ENCODE assay signal across 23 mouse cellular contexts in the genomic region with DNA sequence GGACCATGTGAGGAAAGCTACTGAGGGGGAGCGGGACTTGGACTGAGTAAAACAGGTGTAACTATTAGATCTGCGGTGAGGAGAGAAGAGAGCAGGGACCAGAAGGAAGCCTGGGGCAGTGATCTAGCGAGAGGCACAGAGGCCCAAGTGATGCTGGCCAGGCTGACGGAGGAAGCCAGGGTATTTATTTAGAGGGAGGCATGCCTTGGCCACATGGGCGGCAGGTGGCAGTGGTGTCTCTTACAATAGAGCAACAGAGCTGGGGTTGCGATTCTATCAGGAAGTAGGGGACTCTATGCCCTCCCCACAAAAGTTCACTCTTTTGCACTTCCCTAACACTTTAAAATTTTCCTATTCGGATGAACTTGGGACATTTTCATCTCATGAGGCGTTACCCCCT.
DNase-seq lines count a peak whose midpoint lies in the region; ATAC-seq and TF ChIP-seq lines count a peak whose summit lies in the region.
"Had no signal": no experiment of that assay in that cellular context is flagged by ENCODE, and none has a peak within 500 bp of the region (broad histone marks: within the 10 kb centered on the region; RNA-seq: fewer than 3 reads in every experiment).

No protein-coding gene starts in this region.

- POLR2A ChIA-PET in Patski (lab: Charles Lee), result no interaction called here

- H3K9me3 ChIP-seq in forebrain, embryonic 11.5 days (ENCODE audit: control insufficient read depth, low read length), result no peaks in the 10 kb centered on the region
- no peaks in the 10 kb centered on the region for H3K9me3 ChIP-seq in forebrain, embryonic 10.5 days
- H3K9me3 ChIP-seq in kidney, embryonic 16.5 days (ENCODE audit: low read length), result no peaks in the 10 kb centered on the region
- no peaks in the 10 kb centered on the region for H3K9me3 ChIP-seq in midbrain, embryonic 14.5 days (ENCODE audit: control insufficient read depth, low read length)
- H3K9me3 ChIP-seq: forebrain, embryonic 15.5 days; heart, embryonic 12.5 days; hindbrain, embryonic 13.5 days; limb, embryonic 13.5 days; lung, embryonic 15.5 days; megakaryocyte, embryonic 14.5 days; midbrain, embryonic 12.5 days had no signal

- no peak overlapping the region for H3K4me2 ChIP-seq in forebrain, embryonic 11.5 days (ENCODE audit: low read depth, low read length, severe bottlenecking)
- H3K4me2 ChIP-seq in kidney, embryonic 16.5 days (replicated peaks; ENCODE audit: low read depth, low read length), result no peak overlapping the region
- H3K4me2 ChIP-seq in midbrain, embryonic 14.5 days (ENCODE audit: low read length), result no peak overlapping the region
- H3K4me2 ChIP-seq: forebrain, embryonic 15.5 days; heart, embryonic 12.5 days; hindbrain, embryonic 13.5 days; limb, embryonic 13.5 days; liver, embryonic 11.5 days; lung, embryonic 15.5 days; midbrain, embryonic 12.5 days had no signal

- H3K27ac ChIP-seq in forebrain, embryonic 11.5 days (ENCODE audit: low read depth, low read length), result no peak overlapping the region
- no peak overlapping the region for H3K27ac ChIP-seq in forebrain, embryonic 10.5 days
- peak overlapping the region; percentile 76 for H3K27ac ChIP-seq in kidney, embryonic 16.5 days (ENCODE audit: low read length)
- no peak overlapping the region for H3K27ac ChIP-seq in layer of hippocampus, adult 2 months
- no peak overlapping the region for H3K27ac ChIP-seq in midbrain, embryonic 14.5 days (replicated peaks; ENCODE audit: low read depth, low read length)
- H3K27ac ChIP-seq: forebrain, embryonic 15.5 days; heart, adult 2 months; hindbrain, embryonic 13.5 days; limb, embryonic 13.5 days; lung, embryonic 15.5 days; midbrain, embryonic 12.5 days had no signal

- WGBS in forebrain, embryonic 11.5 days, result 89% methylated on average over 8 of the region's 8 CpGs
- 87% methylated on average over 8 of the region's 8 CpGs for WGBS in forebrain, embryonic 10.5 days
- 76% methylated on average over 8 of the region's 8 CpGs for WGBS in kidney, embryonic 16.5 days
- WGBS in midbrain, embryonic 14.5 days, result 90% methylated on average over 8 of the region's 8 CpGs

- peak; percentile 41 for DNase-seq in forebrain, embryonic 11.5 days (ENCODE audit: low spot score)
- DNase-seq in forebrain, embryonic 10.5 days (ENCODE audit: extremely low spot score, low spot score), result no peak
- DNase-seq in kidney, adult 9 months, result no peak
- DNase-seq in layer of hippocampus, adult 2 months (ENCODE audit: low spot score in 2 of 2), result no peak
- DNase-seq in layer of hippocampus, adult 8-10 months (ENCODE audit: low spot score in 2 of 2), result no peak
- no peak for DNase-seq in Patski (ENCODE audit: low read depth, low spot score)
- no peak for DNase-seq in midbrain, embryonic 14.5 days
- DNase-seq: adrenal gland, adult 8-10 months; cerebellum, adult 2 months; cerebellum, postnatal 14 days; heart, adult 2 months; heart, postnatal 4 days; lung, postnatal 4 days had no signal

- H3K4me1 ChIP-seq in forebrain, embryonic 11.5 days (replicated peaks; ENCODE audit: control insufficient read depth, insufficient read depth, low read length), result no peaks in the 10 kb centered on the region
- no peaks in the 10 kb centered on the region for H3K4me1 ChIP-seq in forebrain, embryonic 10.5 days
- peaks cover 18% of the 10 kb centered on the region for H3K4me1 ChIP-seq in kidney, embryonic 16.5 days (ENCODE audit: insufficient read depth, low read length)
- no peaks in the 10 kb centered on the region for H3K4me1 ChIP-seq in midbrain, embryonic 14.5 days (ENCODE audit: control insufficient read depth, insufficient read depth, low read length)
- H3K4me1 ChIP-seq: forebrain, embryonic 15.5 days; heart, embryonic 12.5 days; hindbrain, embryonic 13.5 days; limb, embryonic 13.5 days; lung, embryonic 15.5 days; midbrain, embryonic 12.5 days had no signal

- H3K27me3 ChIP-seq in forebrain, embryonic 11.5 days (ENCODE audit: control insufficient read depth, insufficient read depth, low read length), result no peaks in the 10 kb centered on the region
- H3K27me3 ChIP-seq in forebrain, embryonic 10.5 days (ENCODE audit: poor library complexity, severe bottlenecking), result no peaks in the 10 kb centered on the region
- no peaks in the 10 kb centered on the region for H3K27me3 ChIP-seq in kidney, embryonic 16.5 days (ENCODE audit: insufficient read depth, low read length)
- no peaks in the 10 kb centered on the region for H3K27me3 ChIP-seq in Patski
- no peaks in the 10 kb centered on the region for H3K27me3 ChIP-seq in midbrain, embryonic 14.5 days (ENCODE audit: control insufficient read depth, insufficient read depth, low read length)
- H3K27me3 ChIP-seq: forebrain, embryonic 15.5 days; heart, embryonic 12.5 days; hindbrain, embryonic 13.5 days; limb, embryonic 13.5 days; lung, embryonic 15.5 days; megakaryocyte, embryonic 14.5 days; midbrain, embryonic 12.5 days had no signal

- CTCF ChIA-PET in Patski (lab: Charles Lee), result interaction anchor here (0.6 to 2.2 kb wide), 9 partner anchors 7 to 211 kb away, joined by 3 to 7 read pairs (median 4); no protein-coding TSS in a partner anchor

- TF ChIP-seq CTCF in layer of hippocampus, adult 2 months (conservative IDR thresholded peaks at IDR 0.05), result peak; percentile 25; the same call in 1 of the 2 replicates
- peak; percentile 64 for TF ChIP-seq CTCF in Patski (IDR thresholded peaks at IDR 0.05)

- no peak overlapping the region for H3K4me3 ChIP-seq in forebrain, embryonic 11.5 days (ENCODE audit: low read depth, low read length)
- H3K4me3 ChIP-seq in forebrain, embryonic 10.5 days, result no peak overlapping the region
- H3K4me3 ChIP-seq in kidney, embryonic 16.5 days (ENCODE audit: low read length), result no peak overlapping the region
- no peak overlapping the region for H3K4me3 ChIP-seq in layer of hippocampus, adult 2 months
- no peak overlapping the region for H3K4me3 ChIP-seq in midbrain, embryonic 14.5 days (replicated peaks; ENCODE audit: low read depth, low read length)
- H3K4me3 ChIP-seq: forebrain, embryonic 15.5 days; heart, adult 2 months; heart, embryonic 12.5 days; hindbrain, embryonic 13.5 days; limb, embryonic 13.5 days; lung, embryonic 15.5 days; megakaryocyte, embryonic 14.5 days; midbrain, embryonic 12.5 days had no signal

- peaks cover 11% of the 10 kb centered on the region for H3K36me3 ChIP-seq in forebrain, embryonic 11.5 days (ENCODE audit: control insufficient read depth, insufficient read depth, low read length)
- peaks cover 96% of the 10 kb centered on the region for H3K36me3 ChIP-seq in forebrain, embryonic 10.5 days (replicated peaks)
- H3K36me3 ChIP-seq in kidney, embryonic 16.5 days (ENCODE audit: insufficient read depth, low read length), result peaks cover 70% of the 10 kb centered on the region
- H3K36me3 ChIP-seq in midbrain, embryonic 14.5 days (ENCODE audit: control insufficient read depth, insufficient read depth, low read length), result peaks cover 94% of the 10 kb centered on the region

- in situ Hi-C loops in Patski (cut with MboI; ENCODE audit: low pct_unique_long_range_greater_than_20kb), result no loop called here

- no peak for ATAC-seq in forebrain, embryonic 11.5 days (replicated peaks; ENCODE audit: low FRiP score)
- no peak for ATAC-seq in kidney, embryonic 16.5 days (ENCODE audit: low FRiP score, low TSS enrichment)
- peak; percentile 68 for ATAC-seq in Patski
- no peak for ATAC-seq in midbrain, embryonic 14.5 days (ENCODE audit: low FRiP score, low TSS enrichment)
- ATAC-seq: forebrain, embryonic 15.5 days; inflammation-experienced regulatory T-cells, adult 6 months had no signal

- H3K9ac ChIP-seq in forebrain, embryonic 11.5 days (ENCODE audit: low read length), result no peak overlapping the region
- no peak overlapping the region; the same call in 1 of the 2 replicates for H3K9ac ChIP-seq in kidney, embryonic 16.5 days (replicated peaks; ENCODE audit: low read length)
- no peak overlapping the region for H3K9ac ChIP-seq in midbrain, embryonic 14.5 days (replicated peaks; ENCODE audit: low read length)
- H3K9ac ChIP-seq: forebrain, embryonic 15.5 days; heart, embryonic 12.5 days; hindbrain, embryonic 13.5 days; limb, embryonic 13.5 days; lung, embryonic 15.5 days; midbrain, embryonic 12.5 days had no signal
